Mouse (Mus musculus) CH12.LX (cell line): ENCODE measurements around the gene Kynu. TPM values are rescaled to one million over a fixed set of nuclear protein-coding genes. Genes with fewer than 3 reads are reported as not detected.

Experiments
- DNase-seq: peaks from one replicate; pipeline ENCODE4 v3.0.0-alpha.2; 2013; ENCODE audit errors: extremely low read depth
- H3K27ac ChIP-seq: 2 replicates; pipeline ENCODE4 v1.5.1; 2012; ENCODE audit warnings: low read depth, mild to moderate bottlenecking, control low read depth, moderate library complexity; ENCODE audit not compliant: insufficient read depth
- H3K27me3 ChIP-seq: replicated peaks from 2 replicates; pipeline ENCODE3; 2012; ENCODE audit warnings: inconsistent platforms
- H3K36me3 ChIP-seq, 2 experiments: replicated peaks in 1 of 2; 2 replicates each; pipeline versions ENCODE3 to v1.6.1; 2012; ENCODE audit warnings: inconsistent platforms in 1 of 2, low read length in 1 of 2, mild to moderate bottlenecking in 1 of 2, mixed read lengths in 1 of 2, moderate library complexity in 1 of 2; ENCODE audit not compliant: control insufficient read depth in 1 of 2, insufficient read depth in 1 of 2
- H3K4me1 ChIP-seq, 2 experiments: 2 replicates each; pipeline ENCODE4 v1.6.1; 2012; ENCODE audit warnings: inconsistent platforms in 1 of 2, moderate library complexity in 1 of 2; ENCODE audit not compliant: insufficient read depth in 2 of 2, control insufficient read depth in 1 of 2
- H3K4me2 ChIP-seq: 2 replicates; pipeline ENCODE4 v1.6.1; 2012; ENCODE audit warnings: low read depth, mild to moderate bottlenecking, control low read depth; ENCODE audit not compliant: poor library complexity, insufficient read depth, severe bottlenecking
- H3K4me3 ChIP-seq, 3 experiments: fragments of 150-350 bp in 1 of 3; sonication (generic) in 1 of 3; replicated peaks in 1 of 3; 2 replicates each; pipeline versions ENCODE3 to v1.5.1; 2011 to 2012; ENCODE audit warnings: low read depth in 2 of 3, low read length in 2 of 3, mild to moderate bottlenecking in 2 of 3, moderate library complexity in 2 of 3, control low read depth in 1 of 3, improper control_type of control experiment in 1 of 3, inconsistent platforms in 1 of 3, mixed read lengths in 1 of 3; ENCODE audit not compliant: poor library complexity in 1 of 3
- H3K79me2 ChIP-seq: replicated peaks from 2 replicates; pipeline ENCODE4 v1.6.1; 2012; ENCODE audit warnings: mild to moderate bottlenecking, moderate library complexity; ENCODE audit not compliant: control insufficient read depth, poor library complexity, insufficient read depth, severe bottlenecking; ENCODE audit errors: extremely low read depth
- H3K9ac ChIP-seq: 2 replicates; pipeline ENCODE4 v1.6.1; 2012; ENCODE audit warnings: low read depth, mild to moderate bottlenecking, control low read depth, moderate library complexity; ENCODE audit not compliant: insufficient read depth
- H3K9me3 ChIP-seq: replicated peaks from 2 replicates; pipeline ENCODE3; 2012; ENCODE audit warnings: low read length, inconsistent platforms, mixed read lengths
- CHD1 ChIP-seq: IDR thresholded peaks from 2 replicates; pipeline ENCODE4 v1.6.1; 2012; ENCODE audit warnings: low read depth, low read length, improper control_type of control experiment, inconsistent platforms
- GABPA ChIP-seq: IDR thresholded peaks from 2 replicates; pipeline ENCODE4 v1.6.1; 2012; ENCODE audit warnings: low read depth, low read length, improper control_type of control experiment, inconsistent platforms; ENCODE audit not compliant: insufficient replicate concordance
- HCFC1 ChIP-seq: IDR thresholded peaks from 2 replicates; pipeline ENCODE4 v1.6.1; 2012; ENCODE audit warnings: low read depth, mild to moderate bottlenecking, inconsistent platforms, low read length, improper control_type of control experiment
- IRF4 ChIP-seq: IDR thresholded peaks from 2 replicates; pipeline ENCODE4 v1.6.1; 2014; ENCODE audit warnings: low read depth, mild to moderate bottlenecking, inconsistent platforms, low read length, improper control_type of control experiment
- JUN ChIP-seq: IDR thresholded peaks from 2 replicates; pipeline ENCODE4 v1.6.1; 2011; ENCODE audit warnings: low read depth, mild to moderate bottlenecking, low read length, improper control_type of control experiment, moderate library complexity; ENCODE audit not compliant: insufficient read depth
- JUND ChIP-seq: conservative IDR thresholded peaks from 2 replicates; pipeline ENCODE4 v1.6.1; 2011; ENCODE audit warnings: low read depth, low read length, improper control_type of control experiment
- KAT2A ChIP-seq: IDR thresholded peaks from 2 replicates; pipeline ENCODE4 v1.6.1; 2012; ENCODE audit warnings: low read length, improper control_type of control experiment, inconsistent platforms; ENCODE audit not compliant: insufficient replicate concordance
- MAX ChIP-seq: IDR thresholded peaks from 2 replicates; pipeline ENCODE4 v1.6.1; 2011; ENCODE audit warnings: low read length, improper control_type of control experiment
- MEF2A ChIP-seq: IDR thresholded peaks from 2 replicates; pipeline ENCODE4 v1.6.1; 2014; ENCODE audit warnings: low read depth, mild to moderate bottlenecking, inconsistent platforms, low read length, improper control_type of control experiment, borderline replicate concordance
- NELFE ChIP-seq: IDR thresholded peaks from 2 replicates; pipeline ENCODE4 v1.6.1; 2011; ENCODE audit warnings: low read depth, low read length, improper control_type of control experiment
- NRF1 ChIP-seq: IDR thresholded peaks from 2 replicates; pipeline ENCODE4 v1.6.1; 2014; ENCODE audit warnings: low read depth, mild to moderate bottlenecking, inconsistent platforms, low read length, improper control_type of control experiment, moderate library complexity
- PAX5 ChIP-seq: IDR thresholded peaks from 2 replicates; pipeline ENCODE4 v1.6.1; 2012; ENCODE audit warnings: low read length, inconsistent platforms, mixed read lengths
- POLR2AphosphoS2 ChIP-seq: IDR thresholded peaks from 2 replicates; pipeline ENCODE4 v1.6.1; 2011; ENCODE audit warnings: low read depth, low read length, improper control_type of control experiment
- SIN3A ChIP-seq: IDR thresholded peaks from 2 replicates; pipeline ENCODE4 v1.6.1; 2012; ENCODE audit warnings: low read length, improper control_type of control experiment, inconsistent platforms
- SMC3 ChIP-seq: IDR thresholded peaks from 2 replicates; pipeline ENCODE4 v1.6.1; 2011; ENCODE audit warnings: low read depth, low read length, improper control_type of control experiment
- TBP ChIP-seq: conservative IDR thresholded peaks from 2 replicates; pipeline ENCODE4 v1.6.1; 2011; ENCODE audit warnings: low read depth, low read length, improper control_type of control experiment
- UBTF ChIP-seq: IDR thresholded peaks from 2 replicates; pipeline ENCODE4 v1.6.1; 2012; ENCODE audit warnings: low read depth, mild to moderate bottlenecking, inconsistent platforms, low read length, improper control_type of control experiment, moderate library complexity
- ZC3H11A ChIP-seq: IDR thresholded peaks from 2 replicates; pipeline ENCODE4 v1.6.1; 2012; ENCODE audit warnings: low read depth, mild to moderate bottlenecking, inconsistent platforms, low read length, improper control_type of control experiment
- ZMIZ1 ChIP-seq: IDR thresholded peaks from 2 replicates; pipeline ENCODE4 v1.6.1; 2012; ENCODE audit warnings: low read depth, mild to moderate bottlenecking, inconsistent platforms, low read length, improper control_type of control experiment
- ZNF384 ChIP-seq: IDR thresholded peaks from 2 replicates; pipeline ENCODE4 v1.6.1; 2012; ENCODE audit warnings: low read depth, low read length, improper control_type of control experiment, inconsistent platforms
- dilution Hi-C: fragments of 300-500 bp; cut with MboI; formaldehyde crosslinking; loops from 2 replicates; pipeline ENCODE4 v1.14.3; 2020; ENCODE audit warnings: low sequenced_read_pairs; ENCODE audit not compliant: extremely low pct_unique_long_range_greater_than_20kb, extremely low pct_ligation_motif_present
- in situ Hi-C: fragments of 300-500 bp; cut with MboI; formaldehyde crosslinking; loops from 3 replicates; pipeline ENCODE4 v1.14.3; 2019; ENCODE audit warnings: low sequenced_read_pairs, low pct_ligation_motif_present, low pct_unique_long_range_greater_than_20kb, mixed read lengths
- polyA plus RNA-seq: library from polyadenylated mRNA; unstranded; fragments of >175 nt; gene quantifications from 2 replicates; pipeline ENCODE4 v1.2.1, GENCODE M21; 2012; ENCODE audit warnings: low read depth; ENCODE audit not compliant: insufficient read length
- total RNA-seq, 2 experiments: library from RNA; depleted of rRNA; stranded (reverse); fragments of 300-350 nt in 1 of 2; fragments of >200 nt in 1 of 2; gene quantifications; 2 replicates each; pipeline ENCODE4 v1.2.3; 2012 to 2014

The Kynu gene
- total and polyA plus RNA-seq, 3 experiments = 42.4 to 106 (median 77.6) TPM

DNA sequence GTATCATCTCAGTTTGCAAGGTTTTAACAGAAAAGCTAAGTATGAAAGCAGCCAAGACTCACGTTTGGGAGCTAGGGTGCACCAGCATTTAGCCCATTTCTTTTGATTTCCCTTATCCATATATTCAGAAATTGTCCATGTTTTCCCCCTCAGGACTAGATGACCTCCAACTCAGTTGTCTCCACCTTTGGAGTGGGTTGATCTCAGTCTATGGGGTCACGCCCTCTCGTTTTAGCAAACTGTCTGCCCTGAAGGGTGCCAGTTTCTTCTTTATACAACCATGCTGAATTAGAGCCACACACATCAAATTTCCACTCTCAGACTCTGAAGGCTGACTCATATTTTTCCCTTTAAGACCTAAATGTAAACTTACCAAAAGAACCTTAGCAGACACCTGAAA lies 119.0 kb downstream of the Kynu start:
- no peak for DNase-seq
- peaks cover 30 to 76% of the 10 kb centered on the region in 2 experiments for H3K36me3 ChIP-seq
- 0 out of 2 replicates have a peak, but pooled peaks cover 2% of the 10 kb centered on the region for H3K79me2 ChIP-seq
- H3K9ac ChIP-seq = no peak overlapping the region
- no peaks in the 10 kb centered on the region for H3K27me3 ChIP-seq
- dilution Hi-C loops = no loop called here
- in situ Hi-C loops = no loop called here
- TF ChIP-seq JUND (no peak), PAX5 (no peak), HCFC1 (no peak), ZMIZ1 (no peak), KAT2A (no peak), UBTF (no peak), POLR2AphosphoS2 (no peak), IRF4 (no peak), SIN3A (no peak)
- H3K27ac ChIP-seq = no peak overlapping the region
- H3K4me3 ChIP-seq = no peak overlapping the region
- no peak overlapping the region for H3K4me2 ChIP-seq
- H3K4me1 ChIP-seq = peaks cover 0 to 3% of the 10 kb centered on the region in 2 experiments; a peak in 1 of 4 replicates
- no peaks in the 10 kb centered on the region for H3K9me3 ChIP-seq

DNA sequence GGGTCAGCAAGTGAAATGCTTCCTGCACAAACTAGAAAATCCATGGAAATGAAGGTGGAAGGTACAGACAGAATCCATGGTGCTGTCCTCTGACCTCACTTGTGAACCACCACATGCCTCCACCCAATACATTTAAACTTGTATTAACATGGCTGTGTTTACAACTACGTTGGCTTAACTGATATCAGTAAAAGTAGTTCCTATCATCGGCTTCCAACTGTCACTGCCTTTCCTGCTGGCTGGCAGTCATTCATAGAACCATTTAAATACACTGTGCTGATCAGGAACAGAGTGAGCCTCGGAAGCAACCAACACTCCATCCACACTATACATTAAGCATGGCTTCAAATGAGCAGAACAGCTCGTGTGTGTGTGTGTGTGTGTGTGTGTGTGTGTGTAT lies 120.1 kb downstream of the Kynu start:
- dilution Hi-C loops (no loop called here), in situ Hi-C loops (no loop called here)
- TF ChIP-seq MEF2A = no peak
- TF ChIP-seq MAX = no peak
- no peak for TF ChIP-seq HCFC1
- TF ChIP-seq JUN = no peak
- TF ChIP-seq SMC3 = no peak
- TF ChIP-seq NRF1 = no peak
- no peak for TF ChIP-seq NELFE
- TF ChIP-seq, all 38 proteins: peak for 0

DNA sequence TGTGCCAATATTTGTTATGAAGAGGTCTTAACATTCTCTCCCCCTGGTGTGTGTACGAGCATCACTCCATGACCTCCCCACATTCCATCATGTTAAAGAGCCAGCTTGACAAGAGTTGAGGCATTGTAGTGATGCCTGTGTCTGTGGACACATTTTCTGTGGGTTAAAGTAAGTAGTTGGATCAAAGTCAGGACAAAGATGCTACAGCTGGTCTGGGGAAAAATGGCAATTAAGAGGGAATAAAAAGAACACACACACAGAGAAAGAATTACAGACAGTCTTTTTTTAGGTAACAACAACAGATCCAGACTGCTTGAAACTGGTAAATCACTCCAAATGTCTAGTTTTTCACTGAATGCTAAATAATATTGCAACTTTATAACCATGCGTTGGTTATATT lies 135.3 kb downstream of the Kynu start:
- no peaks in the 10 kb centered on the region for H3K27me3 ChIP-seq
- no peaks in the 10 kb centered on the region for H3K9me3 ChIP-seq
- H3K4me1 ChIP-seq = no peaks in the 10 kb centered on the region
- no peak overlapping the region for H3K4me2 ChIP-seq
- no peaks in the 10 kb centered on the region for H3K79me2 ChIP-seq
- TF ChIP-seq CHD1 (no peak), MAX (no peak), ZNF384 (no peak), ZC3H11A (no peak), KAT2A (no peak), IRF4 (no peak), NELFE (no peak), GABPA (no peak), TBP (no peak)
- H3K9ac ChIP-seq = no peak overlapping the region
- H3K4me3 ChIP-seq = no peak overlapping the region
- in situ Hi-C loops (no loop called here), dilution Hi-C loops (no loop called here)
- H3K36me3 ChIP-seq = peaks cover 5 to 38% of the 10 kb centered on the region in 2 experiments
- H3K27ac ChIP-seq = no peak overlapping the region
- DNase-seq = no peak

More for the DNA sequence above, 120.1 kb downstream of the Kynu start:
- no peak for DNase-seq
- no peak overlapping the region for H3K4me3 ChIP-seq
- 0 out of 2 replicates have a peak, but pooled peaks cover 2% of the 10 kb centered on the region for H3K79me2 ChIP-seq
- H3K36me3 ChIP-seq = peaks cover 27 to 76% of the 10 kb centered on the region in 2 experiments
- no peaks in the 10 kb centered on the region for H3K9me3 ChIP-seq
- H3K27ac ChIP-seq = no peak overlapping the region
- H3K9ac ChIP-seq = no peak overlapping the region
- no peaks in the 10 kb centered on the region for H3K4me1 ChIP-seq
- H3K27me3 ChIP-seq = no peaks in the 10 kb centered on the region
- H3K4me2 ChIP-seq = no peak overlapping the region
